Mouse (Mus musculus) c-Kit-positive CD71-positive TER-119-positive erythroid progenitor cells, embryonic 14.5 days (primary cell): ENCODE measurements around the gene 1700017B05Rik.
"Not testable (repeated sequence)": the region's sequence is repeated elsewhere in the genome, so short reads cannot be mapped to it uniquely, and the experiment has no call there.

Experiments
- DNase-seq: peaks from one replicate; pipeline ENCODE4 v3.0.0-alpha.2; 2013; ENCODE audit warnings: low spot score

1700017B05Rik gene

GRCm38 (mm10) chr9:57247201-57247671 lies 15.2 kb downstream of the 1700017B05Rik start:
- DNase-seq = no peak

GRCm38 (mm10) chr9:57246482-57246881 lies 15.9 kb downstream of the 1700017B05Rik start:
- DNase-seq = no peak

- DNase-seq = no peak
These were observed 18.2 kb downstream of the 1700017B05Rik start for GRCm38 (mm10) chr9:57244106-57244685.

GRCm38 (mm10) chr9:57242916-57243315 lies 19.5 kb downstream of the 1700017B05Rik start:
- no peak for DNase-seq

- no peak for DNase-seq
These were observed 21.3 kb downstream of the 1700017B05Rik start for GRCm38 (mm10) chr9:57241111-57241510.

- no peak for DNase-seq
These were observed 24.2 kb downstream of the 1700017B05Rik start for GRCm38 (mm10) chr9:57238220-57238619.

- DNase-seq = no peak
These were observed 24.7 kb downstream of the 1700017B05Rik start for GRCm38 (mm10) chr9:57237705-57238104.

GRCm38 (mm10) chr9:57236256-57236655 lies 26.2 kb downstream of the 1700017B05Rik start, which contains the start of gene Trcg1:
TSS of gene Trcg1 (plus strand) at chr9:57236556.
- DNase-seq = no peak

GRCm38 (mm10) chr9:57233767-57234166 lies 28.6 kb downstream of the 1700017B05Rik start:
- no peak for DNase-seq

GRCm38 (mm10) chr9:57233142-57233541 lies 29.3 kb downstream of the 1700017B05Rik start:
- no peak for DNase-seq

GRCm38 (mm10) chr9:57232341-57232940 lies 30.0 kb downstream of the 1700017B05Rik start:
- no peak for DNase-seq

GRCm38 (mm10) chr9:57231536-57232255 lies 30.7 kb downstream of the 1700017B05Rik start:
- DNase-seq = no peak

- DNase-seq = no peak
These were observed 32.1 kb downstream of the 1700017B05Rik start for GRCm38 (mm10) chr9:57230146-57230783.

GRCm38 (mm10) chr9:57229726-57230125 lies 32.7 kb downstream of the 1700017B05Rik start:
- no peak for DNase-seq

GRCm38 (mm10) chr9:57228186-57228585 lies 34.2 kb downstream of the 1700017B05Rik start:
- DNase-seq = no peak

GRCm38 (mm10) chr9:57227203-57227602 lies 35.2 kb downstream of the 1700017B05Rik start:
- no peak for DNase-seq

- DNase-seq = not testable (repeated sequence)
These were observed 35.7 kb downstream of the 1700017B05Rik start for GRCm38 (mm10) chr9:57226628-57227122.

GRCm38 (mm10) chr9:57225780-57226627 lies 36.4 kb downstream of the 1700017B05Rik start:
- peak; percentile 42 for DNase-seq

- no peak for DNase-seq
These were observed 39.1 kb downstream of the 1700017B05Rik start for GRCm38 (mm10) chr9:57223341-57223740.

- peak; percentile 31 for DNase-seq
These were observed 42.1 kb downstream of the 1700017B05Rik start for GRCm38 (mm10) chr9:57220356-57220755.

GRCm38 (mm10) chr9:57219511-57219910 lies 42.9 kb downstream of the 1700017B05Rik start:
- no peak for DNase-seq
